Mouse (Mus musculus) liver, adult 2 months (tissue): ENCODE results near the gene 0610040J01Rik.

Experiments
- CTCF ChIP-seq: fragments of 200-500 bp; IDR thresholded peaks from 2 replicates; pipeline ENCODE4 v1.5.1; 2011; ENCODE audit warnings: low read depth, low read length, control low read depth
- POLR2A ChIP-seq: fragments of 200-500 bp; IDR thresholded peaks from 2 replicates; pipeline ENCODE4 v1.6.1; 2011; ENCODE audit warnings: low read length, control low read depth; ENCODE audit not compliant: insufficient read depth; ENCODE audit errors: extremely low read depth

DNA sequence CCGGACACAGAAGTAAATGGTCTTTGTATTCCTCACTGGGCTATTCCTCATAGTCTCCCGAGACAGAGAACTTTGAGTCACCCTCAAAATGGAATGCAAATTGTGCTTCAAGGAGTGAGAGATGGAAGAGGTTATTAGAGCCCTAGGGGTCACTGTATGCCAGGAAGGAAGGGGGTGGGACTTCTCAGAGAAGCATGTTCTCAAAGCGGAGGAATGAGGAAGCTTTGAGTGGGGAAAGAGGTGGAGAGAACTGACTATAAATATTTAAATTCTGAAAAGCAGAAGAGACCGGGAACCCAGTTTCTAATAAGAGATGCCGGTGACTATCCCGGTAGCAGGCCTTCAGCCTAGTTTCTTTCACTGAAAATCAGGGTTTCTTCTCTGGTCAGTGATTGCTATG, 14.8 kb downstream of the 0610040J01Rik start:
- TF ChIP-seq CTCF (no peak), POLR2A (no peak)
